Mouse (Mus musculus) small intestine, adult 2 months (tissue): ENCODE data around the gene Hic1. TPM values are rescaled to one million over a fixed set of nuclear protein-coding genes. Genes with fewer than 3 reads are reported as not detected.

Experiments
- H3K27ac ChIP-seq: fragments of 200-500 bp; 2 replicates; pipeline ENCODE4 v1.5.1; 2012; ENCODE audit warnings: low read depth, low read length, control low read depth, inconsistent platforms; ENCODE audit not compliant: insufficient read depth
- H3K27me3 ChIP-seq: fragments of 200-500 bp; 2 replicates; pipeline ENCODE4 v1.6.1; 2012; ENCODE audit warnings: mild to moderate bottlenecking, moderate library complexity, low read length, inconsistent platforms; ENCODE audit not compliant: control insufficient read depth, insufficient read depth
- H3K36me3 ChIP-seq: fragments of 200-500 bp; 2 replicates; pipeline ENCODE4 v1.6.1; 2012; ENCODE audit warnings: mild to moderate bottlenecking, low read length, control low read depth, inconsistent platforms; ENCODE audit not compliant: control insufficient read depth, insufficient read depth
- H3K4me1 ChIP-seq: fragments of 200-500 bp; 2 replicates; pipeline ENCODE4 v1.6.1; 2012; ENCODE audit warnings: low read length, inconsistent platforms, mixed read lengths; ENCODE audit not compliant: control insufficient read depth, insufficient read depth, insufficient read length
- H3K4me3 ChIP-seq: fragments of 200-500 bp; 2 replicates; pipeline ENCODE4 v1.5.1; 2012; ENCODE audit warnings: low read depth, mild to moderate bottlenecking, control low read depth, inconsistent platforms, low read length, moderate library complexity
- CTCF ChIP-seq: fragments of 200-500 bp; IDR thresholded peaks from 2 replicates; pipeline ENCODE4 v1.5.1; 2012; ENCODE audit warnings: low read depth, mild to moderate bottlenecking, control low read depth, inconsistent platforms, low read length, moderate library complexity, mixed read lengths; ENCODE audit not compliant: insufficient replicate concordance, insufficient read length; ENCODE audit errors: extremely low read depth
- POLR2A ChIP-seq: fragments of 200-500 bp; IDR thresholded peaks from 2 replicates; pipeline ENCODE4 v1.6.1; 2012; ENCODE audit warnings: low read depth, mild to moderate bottlenecking, control low read depth, inconsistent platforms, low read length, moderate library complexity
- WGBS: fragments of 180-500 bp; shearing (Covaris S2); methylation state at CpG from one replicate; pipeline ENCODE4 v1.1.7; 2018; 5-methylcytosine and 5-hydroxymethylcytosine counted together
- polyA plus RNA-seq: library from polyadenylated mRNA; depleted of rRNA; stranded (reverse); fragments of >200 nt; gene quantifications from 2 replicates; pipeline ENCODE4 v1.2.3, GENCODE M21; 2012

Hic1 gene
- polyA plus RNA-seq, 1 experiment: 29.6 TPM

DNA sequence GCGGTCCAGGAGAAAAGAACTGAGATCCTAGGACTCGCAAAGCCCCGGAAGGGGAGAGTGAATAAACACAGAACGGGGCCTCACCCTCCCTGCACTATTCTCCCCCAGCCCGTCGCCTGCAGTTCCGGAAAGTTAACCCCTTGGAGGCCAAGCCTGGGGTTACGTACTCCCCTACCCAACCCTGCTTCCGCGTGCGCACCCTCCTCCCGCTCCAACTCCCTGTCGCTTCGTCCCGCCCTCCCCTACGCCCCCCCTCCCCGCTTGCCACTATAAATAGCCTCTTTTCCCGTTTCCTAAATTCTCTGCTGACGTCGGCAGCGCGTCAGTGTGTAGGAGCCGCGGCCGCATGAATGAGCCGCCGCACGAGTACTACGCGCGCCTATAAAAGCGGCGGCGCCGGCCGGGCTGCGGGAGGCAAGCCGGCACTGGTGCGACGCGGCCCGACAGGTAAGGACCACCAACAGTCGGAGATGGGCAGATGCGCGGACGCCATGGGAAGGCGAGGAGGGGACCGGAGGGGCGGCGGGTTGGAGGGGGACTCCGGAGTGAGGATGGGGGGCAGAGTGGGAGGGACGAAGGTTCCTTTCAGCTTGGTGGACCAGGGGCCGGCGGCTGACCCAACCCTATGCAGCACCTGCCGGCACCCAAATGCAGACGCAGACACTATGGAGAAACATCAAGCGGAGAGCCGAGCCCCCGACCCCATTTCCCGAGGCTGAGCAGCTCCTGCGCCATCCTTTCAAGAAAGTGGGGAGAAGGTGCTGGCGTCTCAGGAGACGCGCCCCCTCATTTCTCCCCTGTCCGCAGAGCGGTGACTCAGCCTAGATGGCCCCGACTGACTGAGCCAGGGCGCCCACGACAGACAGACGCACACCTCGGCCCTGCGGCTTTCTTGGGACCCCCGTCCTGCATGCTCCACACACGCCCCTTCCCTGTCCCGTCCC is 3.1 kb upstream of the Hic1 start:
- TF ChIP-seq CTCF (no peak), POLR2A (no peak)
- H3K27ac ChIP-seq: no peak overlapping the region
- H3K4me1 ChIP-seq: peaks cover 21% of the 10 kb centered on the region
- peaks cover 42% of the 10 kb centered on the region for H3K27me3 ChIP-seq
- 1% methylated on average over 75 of the region's 75 CpGs for WGBS
- H3K36me3 ChIP-seq: no peaks in the 10 kb centered on the region
- H3K4me3 ChIP-seq: peak overlapping the region; percentile 86

DNA sequence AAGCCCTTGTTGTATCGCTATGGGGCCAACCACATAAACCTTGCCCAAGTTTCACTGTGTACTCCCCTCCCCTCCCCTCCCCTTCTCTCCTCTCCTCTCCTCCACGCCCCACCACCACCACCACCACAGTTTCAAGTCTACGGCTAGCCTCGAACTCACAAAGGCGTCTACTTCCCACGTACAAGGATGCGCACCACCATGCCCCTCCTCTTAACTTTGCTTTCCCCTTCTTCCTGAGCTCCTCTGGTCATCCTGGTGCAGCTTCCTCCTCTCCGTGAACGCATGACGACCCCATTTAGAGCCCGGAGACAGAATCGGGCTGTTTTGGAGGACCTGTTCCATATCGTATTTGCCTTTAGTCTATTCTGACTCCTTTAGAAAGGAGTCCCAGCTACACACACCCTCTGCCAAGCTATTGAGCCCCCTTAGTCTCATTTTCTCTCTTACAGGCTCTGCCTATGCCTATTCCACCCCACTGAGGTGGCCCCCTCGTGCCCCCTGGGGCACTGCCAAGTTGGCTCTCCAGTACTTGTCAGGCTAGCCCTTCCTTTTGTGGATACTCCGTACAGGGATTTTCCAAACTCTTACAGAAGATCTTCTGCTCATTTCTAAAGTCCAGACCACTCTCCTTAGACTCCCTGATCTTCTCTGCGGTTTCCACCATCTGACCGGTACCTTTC is 2.0 kb upstream of the Hic1 start:
- Histone ChIP-seq H3K27me3 (peaks cover 53% of the 10 kb centered on the region), H3K4me1 (peaks cover 31% of the 10 kb centered on the region), H3K4me3 (no peak overlapping the region; the same call in 1 of the 2 replicates), H3K27ac (no peak overlapping the region), H3K36me3 (peaks cover 7% of the 10 kb centered on the region; the same call in 1 of the 2 replicates)
- whole genome bisulfite sequencing: 18% methylated on average over 17 of the region's 17 CpGs
- no peak for TF ChIP-seq POLR2A
- no peak for TF ChIP-seq CTCF

DNA sequence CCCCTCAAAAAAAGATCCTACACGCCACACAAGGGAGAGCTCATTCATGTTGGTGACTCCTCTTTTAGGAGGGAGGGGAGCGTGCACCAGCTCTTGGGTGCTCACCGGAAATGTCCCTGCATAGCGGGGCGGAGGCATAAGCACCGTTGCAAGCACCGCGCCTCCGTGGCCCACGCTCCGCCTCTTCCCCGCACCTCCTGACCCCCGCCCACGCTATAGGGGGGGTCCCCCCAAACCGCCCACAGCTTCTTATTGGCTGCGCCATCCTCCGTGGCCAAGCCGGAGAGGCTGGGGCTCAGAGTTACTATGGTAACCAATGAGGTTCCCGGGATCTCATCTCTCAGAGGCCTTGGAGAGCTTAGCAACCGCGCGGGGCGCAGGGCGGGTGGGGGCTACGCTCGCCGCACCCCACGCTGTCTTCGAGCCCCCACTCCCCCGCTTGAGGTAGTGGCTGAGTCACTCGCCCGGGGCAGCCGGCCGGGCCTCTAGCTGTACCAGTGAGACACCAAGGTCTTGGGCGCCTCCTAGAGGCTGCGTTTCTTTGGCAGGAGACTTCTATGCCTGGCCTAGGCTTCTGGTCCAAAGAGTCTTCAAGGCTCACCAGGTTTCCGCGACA is 925 bp upstream of the Hic1 start:
- H3K4me1 ChIP-seq: peaks cover 40% of the 10 kb centered on the region
- WGBS: under 1% methylated on average over 38 of the region's 38 CpGs
- peaks cover 57% of the 10 kb centered on the region for H3K27me3 ChIP-seq
- H3K27ac ChIP-seq: no peak overlapping the region
- TF ChIP-seq POLR2A (no peak), CTCF (peak; percentile 73)
- H3K36me3 ChIP-seq: peaks cover 7% of the 10 kb centered on the region; the same call in 1 of the 2 replicates
- peak overlapping the region; percentile 57 for H3K4me3 ChIP-seq

DNA sequence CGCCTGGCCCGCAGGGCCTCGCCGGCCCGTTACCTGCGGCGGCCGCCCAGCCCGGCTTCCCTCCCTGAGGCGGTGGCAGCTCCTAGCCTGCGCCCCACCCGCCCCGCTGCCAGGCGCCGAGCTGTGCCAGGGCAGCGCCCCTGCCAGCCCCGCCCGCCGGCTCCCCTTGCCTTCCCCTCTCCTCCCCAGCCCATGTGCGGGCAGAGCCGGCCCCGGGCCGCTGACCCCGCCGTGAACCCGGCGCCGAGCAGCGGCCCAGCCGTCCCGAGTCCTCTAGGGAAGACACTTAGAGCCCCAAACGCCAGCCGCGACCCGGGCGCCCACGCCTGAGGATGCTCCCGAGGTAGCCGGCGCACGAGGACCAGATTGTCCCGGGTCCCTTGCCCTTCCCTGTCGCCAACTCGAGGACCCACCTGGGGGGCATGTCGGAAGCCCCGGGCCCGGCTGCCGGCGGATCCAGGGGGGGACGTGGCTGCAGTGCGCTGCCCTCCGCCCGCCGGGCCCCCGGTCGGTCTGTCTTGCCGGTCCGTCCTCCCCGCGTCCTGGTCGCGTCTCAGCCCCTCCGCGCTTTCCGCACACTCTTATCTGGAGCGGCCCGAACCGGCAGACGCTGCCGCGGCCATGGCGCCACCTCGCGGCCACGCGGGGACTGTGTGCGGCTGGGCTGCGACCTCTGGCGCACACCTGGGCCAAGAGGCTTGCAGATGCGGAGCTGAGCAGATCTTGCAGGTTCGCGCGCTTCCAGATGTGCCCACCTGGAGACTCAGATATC is 543 bp downstream of the Hic1 start:
- Histone ChIP-seq H3K27me3 (peaks cover 57% of the 10 kb centered on the region), H3K4me3 (peak overlapping the region; percentile 77), H3K36me3 (peaks cover 17% of the 10 kb centered on the region), H3K27ac (peak overlapping the region; percentile 75), H3K4me1 (peaks cover 41% of the 10 kb centered on the region)
- whole genome bisulfite sequencing: under 1% methylated on average over 83 of the region's 83 CpGs
- TF ChIP-seq CTCF: peak; percentile 73
- TF ChIP-seq POLR2A: peak; percentile 65

DNA sequence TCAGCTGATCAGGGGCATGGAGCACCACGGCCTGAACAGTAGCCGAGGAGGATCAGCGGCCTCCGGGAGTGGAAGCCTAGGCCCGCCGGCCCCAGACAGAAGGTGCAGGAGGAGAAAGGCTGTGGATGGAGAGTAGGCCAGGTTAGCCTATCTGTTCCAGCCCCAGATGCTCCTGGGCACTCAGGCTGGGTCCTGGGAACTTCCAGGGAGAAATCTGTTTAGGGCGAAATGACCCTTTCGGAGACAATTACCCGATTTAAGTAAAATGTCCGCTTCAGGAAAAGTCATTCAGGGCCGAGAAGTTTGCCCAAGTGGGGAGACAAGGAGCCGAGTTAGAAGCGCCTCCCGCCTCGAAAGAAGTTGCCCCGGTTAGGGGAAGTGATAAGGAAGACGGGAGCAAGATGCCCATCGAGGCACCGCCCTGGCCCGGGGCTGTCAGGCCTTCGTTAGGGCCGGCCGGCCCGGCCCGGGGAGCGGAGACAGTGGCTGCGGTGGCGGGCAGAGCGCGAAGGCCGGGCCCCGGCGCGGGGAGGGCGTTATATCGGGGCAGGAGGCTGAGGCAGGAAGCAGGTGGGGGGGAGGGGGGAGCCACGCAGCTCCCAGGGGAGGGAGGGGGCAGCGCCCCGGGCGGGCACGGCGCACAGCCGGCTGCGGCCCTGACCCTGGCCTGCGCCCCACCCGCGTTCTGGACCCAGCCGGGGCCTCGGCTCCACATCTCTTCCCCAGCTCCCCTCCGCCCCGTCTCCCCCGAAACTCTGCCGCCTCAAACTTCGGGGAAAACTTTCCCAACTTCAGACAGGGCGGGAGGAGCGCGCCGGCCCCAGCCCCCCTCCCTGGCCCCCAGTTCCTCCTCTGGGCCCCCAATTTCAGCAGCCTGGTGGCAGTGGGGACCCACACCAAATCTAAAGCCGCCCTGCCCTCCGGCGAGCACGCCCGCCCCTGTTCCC is 1.4 kb downstream of the Hic1 start:
- peak overlapping the region; percentile 76 for H3K27ac ChIP-seq
- peaks cover 37% of the 10 kb centered on the region for H3K4me1 ChIP-seq
- peaks cover 25% of the 10 kb centered on the region for H3K36me3 ChIP-seq
- H3K4me3 ChIP-seq: peak overlapping the region; percentile 77
- TF ChIP-seq POLR2A: 0 out of 2 replicates have a peak, but pooled peaks have one; percentile 15
- no peak for TF ChIP-seq CTCF
- peaks cover 57% of the 10 kb centered on the region for H3K27me3 ChIP-seq
- WGBS: 12% methylated on average over 57 of the region's 63 CpGs
